Mouse (Mus musculus) cortical plate, adult 2 months (tissue): ENCODE data around the gene Ankdd1b.

Source experiments
- CTCF ChIP-seq: fragments of 200-500 bp; IDR thresholded peaks from 2 replicates; pipeline ENCODE4 v1.5.1; 2011; ENCODE audit warnings: mild to moderate bottlenecking, control low read depth, low read length; ENCODE audit not compliant: insufficient read depth; ENCODE audit errors: extremely low read depth
- POLR2A ChIP-seq: fragments of 200-500 bp; IDR thresholded peaks from 2 replicates; pipeline ENCODE4 v1.6.1; 2011; ENCODE audit warnings: mild to moderate bottlenecking, low read length, control low read depth; ENCODE audit not compliant: insufficient read depth; ENCODE audit errors: extremely low read depth

DNA sequence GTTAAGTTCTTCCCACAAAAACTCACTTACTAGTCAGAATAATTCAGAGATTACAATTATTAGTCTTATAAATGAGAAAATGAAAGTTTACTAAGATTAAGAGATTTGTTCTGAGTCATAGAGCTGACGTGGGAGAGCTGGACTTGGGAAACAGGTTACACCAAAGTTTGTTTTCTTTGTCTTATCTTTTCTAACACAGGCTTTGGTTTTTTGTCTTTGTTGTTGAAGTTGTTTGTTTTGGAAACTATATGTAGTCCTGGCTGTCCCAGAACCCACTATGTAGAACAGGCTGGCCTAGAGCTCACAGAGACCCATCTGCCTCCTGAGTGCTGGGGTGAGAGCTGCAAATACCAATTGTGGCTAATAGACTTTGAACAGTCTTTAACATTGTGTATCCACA, 40.3 kb upstream of the Ankdd1b start:
- no peak for TF ChIP-seq CTCF
- no peak for TF ChIP-seq POLR2A
